Mouse (Mus musculus): Measurements from ENCODE around the gene Mis18a. TPM values are rescaled to one million over a fixed set of nuclear protein-coding genes. Genes with fewer than 3 reads are reported as not detected.
A peak's percentile ranks its signal among the peaks of the same experiment; 100 is the strongest.

The Mis18a gene
- total RNA-seq (2012; rRNA removed): 21.3 and 22.4 TPM in 2 replicates

- H3K9ac ChIP-seq (ENCODE audit: insufficient read depth, low read depth, low read length, poor library complexity, severe bottlenecking): peak within 1 kb of the TSS; percentile 95
- no peaks in the 10 kb centered on the region for H3K9me3 ChIP-seq (ENCODE audit: control insufficient read depth, insufficient read depth, low read depth, low read length)
- H3K4me3 ChIP-seq (ENCODE audit: insufficient read depth in 1 of 2, low read depth in 1 of 2, low read length in 2 of 2, poor library complexity in 1 of 2, severe bottlenecking in 1 of 2): peak within 1 kb of the TSS; percentile 84 to 97
- no peak for TF ChIP-seq MAFK (IDR thresholded peaks at IDR 0.05; ENCODE audit: insufficient read depth, low read depth, low read length)
- 0 out of 2 replicates have a peak, but pooled peaks have one; percentile 35 for TF ChIP-seq HCFC1 (IDR thresholded peaks at IDR 0.05; ENCODE audit: borderline replicate concordance, insufficient read depth, low read length)
- H3K27ac ChIP-seq (ENCODE audit: insufficient read depth, low read depth, low read length, poor library complexity, severe bottlenecking): no peak within 1 kb of the TSS
- peaks cover 10% of the 10 kb centered on the region; the same call in 1 of the 2 replicates for H3K36me3 ChIP-seq (ENCODE audit: control insufficient read depth, insufficient read depth, low read length, poor library complexity, severe bottlenecking)
- in situ Hi-C loops (cut with MboI; ENCODE audit: low sequenced_read_pairs in 2 of 2, unreplicated experiment in 2 of 2): no loop called here
- peak; percentile 94 for DNase-seq (ENCODE audit: low read depth, low spot score)
- H3K4me1 ChIP-seq (ENCODE audit: control insufficient read depth in 2 of 2, insufficient read depth in 2 of 2, low read length in 2 of 2, poor library complexity in 1 of 2): peaks cover 3 to 4% of the 10 kb centered on the region in 2 experiments; a peak in 2 of 4 replicates
These were observed at the start of gene Mis18a for GRCm38 (mm10) chr16:90727233-90728115. Gene Mis18a, minus strand, starts transcription at chr16:90727404.

- TF ChIP-seq CHD2 (IDR thresholded peaks at IDR 0.05; ENCODE audit: low read depth, low read length): no peak
- Histone ChIP-seq H3K4me3 (ENCODE audit: insufficient read depth in 1 of 2, low read depth in 1 of 2, low read length in 2 of 2, poor library complexity in 1 of 2, severe bottlenecking in 1 of 2) (no peak overlapping the region), H3K9ac (ENCODE audit: insufficient read depth, low read depth, low read length, poor library complexity, severe bottlenecking) (no peak overlapping the region; the same call in 1 of the 2 replicates), H3K4me1 (ENCODE audit: control insufficient read depth in 2 of 2, insufficient read depth in 2 of 2, low read length in 2 of 2, poor library complexity in 1 of 2) (peaks cover 0 to 3% of the 10 kb centered on the region in 2 experiments; a peak in 1 of 4 replicates), H3K36me3 (ENCODE audit: control insufficient read depth, insufficient read depth, low read length, poor library complexity, severe bottlenecking) (peaks cover 87% of the 10 kb centered on the region), H3K27ac (ENCODE audit: insufficient read depth, low read depth, low read length, poor library complexity, severe bottlenecking) (no peak overlapping the region), H3K9me3 (ENCODE audit: control insufficient read depth, insufficient read depth, low read depth, low read length) (no peaks in the 10 kb centered on the region)
- in situ Hi-C loops (cut with MboI; ENCODE audit: low sequenced_read_pairs in 2 of 2, unreplicated experiment in 2 of 2): no loop called here
- DNase-seq (ENCODE audit: low read depth, low spot score): no peak
These were observed 48.8 kb upstream of the Mis18a start for GRCm38 (mm10) chr16:90775946-90776520.

- Histone ChIP-seq H3K4me1 (ENCODE audit: control insufficient read depth in 2 of 2, insufficient read depth in 2 of 2, low read length in 2 of 2, poor library complexity in 1 of 2) (peaks cover 0 to 3% of the 10 kb centered on the region in 2 experiments; a peak in 1 of 4 replicates), H3K9me3 (ENCODE audit: control insufficient read depth, insufficient read depth, low read depth, low read length) (no peaks in the 10 kb centered on the region), H3K36me3 (ENCODE audit: control insufficient read depth, insufficient read depth, low read length, poor library complexity, severe bottlenecking) (peaks cover 82% of the 10 kb centered on the region), H3K9ac (ENCODE audit: insufficient read depth, low read depth, low read length, poor library complexity, severe bottlenecking) (no peak overlapping the region), H3K27ac (ENCODE audit: insufficient read depth, low read depth, low read length, poor library complexity, severe bottlenecking) (no peak overlapping the region), H3K4me3 (ENCODE audit: insufficient read depth in 1 of 2, low read depth in 1 of 2, low read length in 2 of 2, poor library complexity in 1 of 2, severe bottlenecking in 1 of 2) (no peak overlapping the region)
- TF ChIP-seq CHD2 (IDR thresholded peaks at IDR 0.05; ENCODE audit: low read depth, low read length) (no peak), ZNF384 (IDR thresholded peaks at IDR 0.05; ENCODE audit: low read depth, low read length) (no peak), ZC3H11A (IDR thresholded peaks at IDR 0.05; ENCODE audit: borderline replicate concordance, low read depth, low read length) (no peak), MAFK (IDR thresholded peaks at IDR 0.05; ENCODE audit: insufficient read depth, low read depth, low read length) (no peak), HCFC1 (IDR thresholded peaks at IDR 0.05; ENCODE audit: borderline replicate concordance, insufficient read depth, low read length) (no peak)
- DNase-seq (ENCODE audit: low read depth, low spot score): no peak
- in situ Hi-C loops (cut with MboI; ENCODE audit: low sequenced_read_pairs in 2 of 2, unreplicated experiment in 2 of 2): no loop called here
These were observed 47.4 kb upstream of the Mis18a start for GRCm38 (mm10) chr16:90774646-90775045.

GRCm38 (mm10) chr16:90774216-90774615 lies 47.0 kb upstream of the Mis18a start:
- Histone ChIP-seq H3K9me3 (ENCODE audit: control insufficient read depth, insufficient read depth, low read depth, low read length) (no peaks in the 10 kb centered on the region), H3K4me3 (ENCODE audit: insufficient read depth in 1 of 2, low read depth in 1 of 2, low read length in 2 of 2, poor library complexity in 1 of 2, severe bottlenecking in 1 of 2) (no peak overlapping the region), H3K27ac (ENCODE audit: insufficient read depth, low read depth, low read length, poor library complexity, severe bottlenecking) (no peak overlapping the region), H3K36me3 (ENCODE audit: control insufficient read depth, insufficient read depth, low read length, poor library complexity, severe bottlenecking) (peaks cover 82% of the 10 kb centered on the region), H3K4me1 (ENCODE audit: control insufficient read depth in 2 of 2, insufficient read depth in 2 of 2, low read length in 2 of 2, poor library complexity in 1 of 2) (peaks cover 0 to 3% of the 10 kb centered on the region in 2 experiments; a peak in 1 of 4 replicates), H3K9ac (ENCODE audit: insufficient read depth, low read depth, low read length, poor library complexity, severe bottlenecking) (no peak overlapping the region)
- no peak for TF ChIP-seq HCFC1 (IDR thresholded peaks at IDR 0.05; ENCODE audit: borderline replicate concordance, insufficient read depth, low read length)
- TF ChIP-seq MAFK (IDR thresholded peaks at IDR 0.05; ENCODE audit: insufficient read depth, low read depth, low read length): no peak
- no peak for TF ChIP-seq ZNF384 (IDR thresholded peaks at IDR 0.05; ENCODE audit: low read depth, low read length)
- TF ChIP-seq CHD2 (IDR thresholded peaks at IDR 0.05; ENCODE audit: low read depth, low read length): no peak
- no peak for TF ChIP-seq ZC3H11A (IDR thresholded peaks at IDR 0.05; ENCODE audit: borderline replicate concordance, low read depth, low read length)
- in situ Hi-C loops (cut with MboI; ENCODE audit: low sequenced_read_pairs in 2 of 2, unreplicated experiment in 2 of 2): no loop called here
- DNase-seq (ENCODE audit: low read depth, low spot score): no peak

Measured in ES-E14 (cell line).